Mouse (Mus musculus) brain, embryonic 14.5 days (tissue): ENCODE measurements at regions not wholly inside any gene's neighbourhood (a gene's known extent, or its start where the extent isn't known, plus 50 kb on each side); places are given as distances from the start of the nearest gene placed in this dataset.

Source experiments
- CTCF ChIP-seq: fragments of 200-500 bp; IDR thresholded peaks from 2 replicates; pipeline ENCODE4 v1.5.1; 2012; ENCODE audit warnings: inconsistent platforms, mild to moderate bottlenecking, moderate library complexity, borderline replicate concordance; ENCODE audit not compliant: insufficient read depth, insufficient read length; ENCODE audit errors: extremely low read depth
- POLR2A ChIP-seq: fragments of 200-500 bp; IDR thresholded peaks from 2 replicates; pipeline ENCODE4 v1.6.1; 2012; ENCODE audit warnings: mild to moderate bottlenecking, inconsistent platforms, borderline replicate concordance; ENCODE audit not compliant: poor library complexity, insufficient read depth, insufficient read length, severe bottlenecking; ENCODE audit errors: extremely low read depth

- TF ChIP-seq CTCF (no peak), POLR2A (no peak)
These were observed 145.2 kb upstream of the Klf12 start for GRCm38 (mm10) chr14:100429662-100430061.
